Mouse (Mus musculus): ENCODE results near the gene Trp53inp2. TPM values are rescaled to one million over a fixed set of nuclear protein-coding genes. Genes with fewer than 3 reads are reported as not detected.

Trp53inp2 gene
- polyA plus RNA-seq (2012): 2.4 and 3.3 TPM in 2 replicates

GRCm38 (mm10) chr2:155380261-155381059 lies at the start of gene Trp53inp2:
Gene Trp53inp2 (plus strand): TSS chr2:155381059.
- TF ChIP-seq GATA1 (IDR thresholded peaks at IDR 0.05; ENCODE audit: low read length): no peak

GRCm38 (mm10) chr2:155331351-155331750 lies 49.5 kb upstream of the Trp53inp2 start:
- TF ChIP-seq GATA1 (IDR thresholded peaks at IDR 0.05; ENCODE audit: low read length): no peak

- TF ChIP-seq GATA1 (IDR thresholded peaks at IDR 0.05; ENCODE audit: low read length): no peak
Measured at GRCm38 (mm10) chr2:155333421-155333820, 47.4 kb upstream of the Trp53inp2 start.

GRCm38 (mm10) chr2:155335231-155335630 lies 45.6 kb upstream of the Trp53inp2 start:
- no peak for TF ChIP-seq GATA1 (IDR thresholded peaks at IDR 0.05; ENCODE audit: low read length)

GRCm38 (mm10) chr2:155336254-155336653 lies 44.6 kb upstream of the Trp53inp2 start:
- no peak for TF ChIP-seq GATA1 (IDR thresholded peaks at IDR 0.05; ENCODE audit: low read length)

DNA sequence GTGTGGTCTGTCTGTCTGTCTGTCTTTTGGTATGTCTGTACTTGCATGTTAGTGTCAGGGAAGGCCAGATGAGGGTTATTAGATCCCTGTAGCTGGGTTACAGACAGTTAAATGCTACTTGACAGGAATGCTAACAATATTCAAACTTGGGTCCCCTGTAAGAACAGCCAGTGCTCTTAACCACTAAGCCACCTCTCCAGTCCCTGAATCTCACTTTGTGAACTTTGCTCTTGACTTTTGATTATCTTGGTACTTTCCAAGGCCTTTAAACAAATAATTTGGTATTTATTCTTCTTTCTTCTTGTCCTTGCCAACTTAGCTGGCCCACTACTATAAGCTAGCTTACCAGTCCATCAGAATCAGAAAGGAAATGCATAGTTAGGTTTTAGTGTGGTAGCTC lies 40.7 kb upstream of the Trp53inp2 start:
- TF ChIP-seq GATA1 (IDR thresholded peaks at IDR 0.05; ENCODE audit: low read length): no peak

DNA sequence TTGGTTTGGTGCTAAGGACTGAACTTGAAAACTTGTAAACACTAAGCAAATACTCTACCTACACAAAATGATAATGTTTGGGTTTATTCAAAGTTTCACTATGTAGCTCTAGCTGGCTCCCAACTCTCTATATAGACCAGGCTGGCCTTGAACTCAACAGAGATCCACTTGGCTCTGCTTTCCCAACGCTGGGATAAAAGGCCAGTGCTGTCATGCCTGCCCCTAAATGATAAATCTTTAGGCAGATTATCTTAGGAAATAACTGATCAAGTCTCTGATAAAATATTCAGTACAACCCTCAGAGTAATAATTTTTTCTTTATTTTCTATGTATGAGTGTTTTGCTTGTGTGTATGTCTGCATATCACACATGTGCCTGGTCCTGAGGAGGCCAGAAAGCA lies 34.2 kb upstream of the Trp53inp2 start:
- no peak for TF ChIP-seq GATA1 (IDR thresholded peaks at IDR 0.05; ENCODE audit: low read length)

DNA sequence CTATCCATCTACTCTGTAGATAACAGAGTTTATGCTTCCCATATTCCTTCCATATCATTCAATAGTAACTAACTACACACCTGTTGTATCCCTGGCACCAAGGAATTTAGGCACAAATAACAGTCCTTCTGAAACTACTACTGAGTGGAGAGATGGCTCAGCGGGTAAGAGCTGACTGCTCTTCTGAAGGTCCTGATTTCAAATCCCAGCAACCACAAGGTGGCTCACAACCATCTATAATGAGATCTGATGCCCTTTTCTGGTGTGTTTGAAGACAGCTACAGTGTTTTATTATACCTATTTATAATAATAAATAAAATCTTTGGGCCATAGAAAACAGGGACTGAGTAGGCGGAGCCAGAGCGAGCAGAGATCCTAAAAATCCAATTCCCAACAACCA lies 26.5 kb upstream of the Trp53inp2 start:
- no peak for TF ChIP-seq GATA1 (IDR thresholded peaks at IDR 0.05; ENCODE audit: low read length)

DNA sequence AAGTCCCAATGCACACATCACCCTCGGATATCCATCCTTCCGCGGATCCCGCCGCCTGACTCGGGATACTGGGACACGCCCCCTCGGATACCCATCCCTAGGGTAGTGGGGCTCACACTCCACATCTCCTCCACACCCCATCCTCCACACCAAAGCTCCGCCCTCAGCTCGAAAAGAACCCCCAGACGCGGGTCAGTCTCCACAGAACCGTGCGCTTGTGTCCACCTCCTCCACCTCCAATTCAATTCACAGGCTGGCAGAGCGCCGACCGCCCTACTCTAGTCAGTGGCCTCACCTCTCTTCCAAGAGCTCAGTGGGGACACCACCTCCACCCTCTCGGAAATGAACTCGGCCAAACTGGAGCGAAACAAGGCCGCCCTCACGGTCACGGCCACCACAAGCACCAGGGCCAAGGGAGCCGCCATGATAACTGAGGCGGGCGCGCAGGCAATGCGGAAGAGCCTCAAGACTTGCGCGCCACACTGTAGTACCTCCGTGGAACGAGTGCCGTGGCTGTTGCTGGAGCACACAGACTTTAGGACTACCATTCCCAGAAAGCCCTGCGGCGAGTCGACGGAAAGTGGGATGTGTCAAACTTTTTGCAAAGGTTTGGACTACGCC lies 23.8 kb upstream of the Trp53inp2 start, which contains the start of gene Pigu:
Gene Pigu, minus strand, starts transcription at position 460 of the 621 bp plus-strand sequence.
- TF ChIP-seq GATA1 (IDR thresholded peaks at IDR 0.05; ENCODE audit: low read length): no peak

DNA sequence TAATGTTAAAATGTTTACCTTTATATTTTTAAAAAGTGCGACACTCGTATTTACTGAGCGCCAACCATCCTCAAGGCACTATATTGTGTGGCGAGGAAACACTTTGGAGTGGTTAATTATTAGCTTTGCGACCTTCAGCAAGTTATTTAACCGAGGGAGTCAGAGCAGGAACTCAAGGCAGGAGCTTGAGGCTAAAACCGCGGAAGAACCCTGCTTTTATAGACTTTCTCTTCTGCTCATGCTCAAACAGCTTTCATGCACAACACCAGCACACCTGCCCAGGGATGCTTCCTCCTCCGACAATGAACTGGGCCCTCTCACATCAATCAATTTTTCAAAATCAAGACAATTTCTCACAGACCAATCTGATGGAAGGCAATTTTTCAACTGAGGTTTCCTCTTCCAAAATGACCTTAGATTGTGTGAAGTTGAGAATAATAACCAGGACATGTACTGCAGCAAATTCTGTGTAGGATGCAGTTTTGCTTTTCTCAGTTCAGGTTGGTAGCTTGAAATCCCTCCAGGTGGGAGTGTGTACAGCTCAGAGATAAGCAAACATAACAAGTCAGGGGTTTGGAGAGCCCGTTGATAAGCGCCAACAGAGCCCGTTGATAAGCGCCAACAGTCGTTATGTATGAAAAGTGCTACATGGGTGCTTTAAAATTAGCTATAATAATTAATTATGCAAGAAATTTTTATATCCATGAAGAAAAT lies 23.0 kb upstream of the Trp53inp2 start:
- no peak for TF ChIP-seq GATA1 (IDR thresholded peaks at IDR 0.05; ENCODE audit: low read length)

DNA sequence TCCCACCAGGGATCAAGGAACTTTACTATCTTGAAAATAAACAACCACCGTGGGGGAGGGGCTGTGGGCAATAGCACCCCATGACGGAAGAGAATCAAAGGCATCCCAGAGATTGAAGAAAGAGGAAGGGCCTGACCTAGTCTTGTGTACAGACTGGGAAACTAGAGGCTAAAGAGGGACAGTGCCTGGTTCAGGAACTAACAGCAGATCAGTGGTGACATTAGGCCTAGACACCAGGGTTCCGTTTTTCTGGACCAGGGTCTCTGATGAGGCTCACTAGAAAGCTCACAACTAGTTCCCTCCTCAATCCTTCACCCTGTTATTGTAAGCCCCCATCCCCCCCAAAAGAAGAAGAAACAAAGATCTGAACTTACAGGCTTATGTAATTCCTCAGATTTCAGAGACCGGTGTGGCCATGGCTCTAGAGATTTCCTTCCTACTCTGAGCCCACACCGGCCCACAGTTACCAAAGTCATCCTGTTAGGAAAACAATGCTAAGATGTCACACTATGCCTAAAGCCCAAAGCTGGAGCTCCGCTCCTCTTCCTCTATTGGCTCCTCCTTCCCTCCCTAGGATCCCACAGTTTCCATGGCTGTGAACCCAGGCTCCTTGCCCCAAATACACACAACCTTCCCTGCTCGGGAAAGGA lies 13.1 kb upstream of the Trp53inp2 start:
- TF ChIP-seq GATA1 (IDR thresholded peaks at IDR 0.05; ENCODE audit: low read length): no peak

- TF ChIP-seq GATA1 (IDR thresholded peaks at IDR 0.05; ENCODE audit: low read length): no peak
Measured at GRCm38 (mm10) chr2:155369333-155369883, 11.5 kb upstream of the Trp53inp2 start.

DNA sequence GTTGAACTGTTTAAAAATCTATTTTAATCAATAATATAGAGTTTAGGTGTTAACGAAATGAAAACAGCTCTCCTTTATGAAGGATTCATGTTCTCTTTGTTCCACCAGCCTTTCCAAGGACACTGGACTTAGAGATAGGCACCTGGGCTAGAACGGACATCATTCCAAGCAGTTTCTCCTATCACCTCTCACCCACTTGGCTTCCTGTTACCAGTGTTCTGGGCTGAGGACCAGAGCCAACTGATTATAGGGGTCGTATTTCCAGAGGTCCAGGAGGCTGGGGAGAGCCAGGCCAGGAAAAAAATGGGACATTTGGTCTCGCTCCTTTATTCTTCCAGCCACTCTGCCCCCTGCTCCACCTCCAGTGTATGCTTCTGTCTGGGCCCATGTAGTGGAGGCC lies 8.4 kb upstream of the Trp53inp2 start:
- TF ChIP-seq GATA1 (IDR thresholded peaks at IDR 0.05; ENCODE audit: low read length): no peak

DNA sequence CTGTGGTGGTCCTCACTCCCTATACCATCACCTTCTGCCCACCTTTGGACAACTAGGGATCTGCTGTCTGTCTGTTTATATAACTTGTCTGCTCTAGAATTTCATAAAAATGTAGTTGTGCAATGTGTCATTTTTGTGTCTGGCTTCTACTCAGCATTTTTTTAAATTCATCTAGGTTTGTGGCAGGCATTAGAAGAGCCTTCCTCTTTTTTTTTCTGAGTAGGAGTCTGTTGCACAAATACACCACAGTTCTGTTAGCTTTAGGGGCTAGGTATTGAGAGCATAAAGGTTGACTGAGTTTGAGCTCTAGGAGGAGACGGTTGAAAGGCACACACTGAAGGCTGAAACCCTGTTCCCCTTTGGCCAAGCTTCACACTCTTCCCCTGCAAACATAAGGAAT lies 7.6 kb upstream of the Trp53inp2 start:
- TF ChIP-seq GATA1 (IDR thresholded peaks at IDR 0.05; ENCODE audit: low read length): no peak

DNA sequence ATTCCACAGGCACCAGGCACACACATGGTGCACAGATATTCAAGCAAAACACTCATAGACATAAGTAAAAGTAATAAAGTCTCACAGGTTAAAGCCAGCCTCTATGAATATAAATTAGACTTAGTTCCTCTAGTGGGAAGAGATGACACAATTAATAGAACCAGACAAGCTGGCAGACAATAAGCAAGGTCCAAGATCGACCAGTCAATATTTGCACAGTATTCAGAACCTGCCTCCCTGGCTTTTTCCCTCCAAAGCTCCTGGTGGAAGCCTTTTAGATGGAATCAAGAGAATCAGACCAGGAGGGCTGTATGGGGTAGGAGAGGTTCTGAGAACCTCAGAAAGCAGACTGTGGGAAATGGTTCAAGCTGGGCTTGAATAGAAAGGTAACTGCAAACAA lies 7.0 kb upstream of the Trp53inp2 start:
- TF ChIP-seq GATA1 (IDR thresholded peaks at IDR 0.05; ENCODE audit: low read length): no peak
